Mouse (Mus musculus) limb, embryonic 14.5 days (tissue): ENCODE data around the gene Usp35. TPM values are rescaled to one million over a fixed set of nuclear protein-coding genes. Genes with fewer than 3 reads are reported as not detected.

Experiments
- ATAC-seq: fragments of 200-750 bp; cut with Nextera tagmentation; 2 replicates; pipeline ENCODE4 v1.8.0; 2017; ENCODE audit warnings: low read depth, moderate number of reproducible peaks, moderate TSS enrichment; ENCODE audit not compliant: low FRiP score
- DNase-seq: peaks from one replicate; pipeline ENCODE4 v3.0.0-alpha.2; 2015; ENCODE audit warnings: low spot score
- H3K27ac ChIP-seq: fragments of 300-500 bp; sonication (generic); replicated peaks from 2 replicates; pipeline ENCODE4 v1.5.1; 2014; ENCODE audit warnings: low read depth, mild to moderate bottlenecking, low read length, moderate library complexity, mixed read lengths
- H3K27me3 ChIP-seq: fragments of 300-500 bp; sonication (generic); 2 replicates; pipeline ENCODE4 v1.6.1; 2014; ENCODE audit warnings: low read length, mixed read lengths; ENCODE audit not compliant: control insufficient read depth, insufficient read depth
- H3K36me3 ChIP-seq: fragments of 300-500 bp; sonication (generic); 2 replicates; pipeline ENCODE4 v1.6.1; 2014; ENCODE audit warnings: mild to moderate bottlenecking, low read length, moderate library complexity, mixed read lengths; ENCODE audit not compliant: control insufficient read depth, insufficient read depth
- H3K4me1 ChIP-seq: fragments of 300-500 bp; sonication (generic); 2 replicates; pipeline ENCODE4 v1.6.1; 2014; ENCODE audit warnings: antibody characterized with exemption, low read length, mixed read lengths; ENCODE audit not compliant: control insufficient read depth, insufficient read depth
- H3K4me2 ChIP-seq: fragments of 300-500 bp; sonication (generic); replicated peaks from 2 replicates; pipeline ENCODE4 v1.6.1; 2014; ENCODE audit warnings: low read depth, mild to moderate bottlenecking, low read length, moderate library complexity; ENCODE audit not compliant: severe bottlenecking
- H3K4me3 ChIP-seq: fragments of 300-500 bp; sonication (generic); replicated peaks from 2 replicates; pipeline ENCODE4 v1.5.1; 2014; ENCODE audit warnings: low read length
- H3K9ac ChIP-seq: fragments of 300-500 bp; sonication (generic); 2 replicates; pipeline ENCODE4 v1.6.1; 2014; ENCODE audit warnings: mild to moderate bottlenecking, low read depth, low read length, moderate library complexity; ENCODE audit not compliant: severe bottlenecking
- H3K9me3 ChIP-seq: fragments of 300-500 bp; sonication (generic); 2 replicates; pipeline ENCODE4 v1.6.1; 2016; ENCODE audit warnings: low read length; ENCODE audit not compliant: control insufficient read depth
- POLR2A ChIP-seq: fragments of 200-500 bp; IDR thresholded peaks from 2 replicates; pipeline ENCODE4 v1.8.0; 2012; ENCODE audit warnings: inconsistent platforms, mild to moderate bottlenecking, moderate library complexity, borderline replicate concordance; ENCODE audit not compliant: insufficient read depth, insufficient read length; ENCODE audit errors: extremely low read depth
- WGBS: fragments of 180-500 bp; shearing (Covaris S2); extraction: QIAGEN DNeasy Blood & Tissue Kit; methylation state at CpG from one replicate; pipeline ENCODE4 v1.1.7; 2014; 5-methylcytosine and 5-hydroxymethylcytosine counted together
- polyA plus RNA-seq, 2 experiments: library from polyadenylated mRNA; depleted of rRNA in 1 of 2; stranded (reverse) in 1 of 2; unstranded in 1 of 2; fragments of >200 nt; fragmentation: Nextera tagmentation in 1 of 2; extraction: Ambion mirVana in 1 of 2; gene quantifications; 2 replicates each; pipeline versions ENCODE4 v1.2.1 to v1.2.3; 2012 to 2014

Usp35 gene
- polyA plus RNA-seq, 2 experiments: 2.5 to 8.6 TPM

GRCm38 (mm10) chr7:97332667-97333041 is 834 bp upstream of the Usp35 start:
- ATAC-seq (peak; percentile 2; the same call in 1 of the 2 replicates), DNase-seq (no peak)
- WGBS: 4% methylated on average over 9 of the region's 9 CpGs
- Histone ChIP-seq H3K9ac (peak overlapping the region; percentile 74), H3K4me2 (peak overlapping the region; percentile 73), H3K27ac (no peak overlapping the region), H3K27me3 (no peaks in the 10 kb centered on the region), H3K4me3 (peak overlapping the region; percentile 78), H3K36me3 (no peaks in the 10 kb centered on the region), H3K9me3 (no peaks in the 10 kb centered on the region), H3K4me1 (peaks cover 12% of the 10 kb centered on the region)
- TF ChIP-seq POLR2A: no peak

- H3K4me2 ChIP-seq: peak overlapping the region; percentile 75
- 64% methylated on average over 11 of the region's 11 CpGs for WGBS
- H3K9ac ChIP-seq: peak overlapping the region; percentile 74
- H3K4me3 ChIP-seq: peak overlapping the region; percentile 78
- no peaks in the 10 kb centered on the region for H3K36me3 ChIP-seq
- no peak overlapping the region for H3K27ac ChIP-seq
- H3K4me1 ChIP-seq: peaks cover 12% of the 10 kb centered on the region
- TF ChIP-seq POLR2A: no peak
- DNase-seq (no peak), ATAC-seq (no peak)
- no peaks in the 10 kb centered on the region for H3K9me3 ChIP-seq
- H3K27me3 ChIP-seq: peaks cover under 1% of the 10 kb centered on the region
Measured at GRCm38 (mm10) chr7:97330931-97331645, 732 bp downstream of the Usp35 start.

GRCm38 (mm10) chr7:97329676-97330075 is 2.1 kb downstream of the Usp35 start:
- Histone ChIP-seq H3K4me2 (no peak overlapping the region), H3K9ac (no peak overlapping the region), H3K27ac (no peak overlapping the region), H3K27me3 (peaks cover 15% of the 10 kb centered on the region), H3K36me3 (no peaks in the 10 kb centered on the region), H3K9me3 (no peaks in the 10 kb centered on the region), H3K4me3 (no peak overlapping the region), H3K4me1 (peaks cover 12% of the 10 kb centered on the region)
- DNase-seq (no peak), ATAC-seq (no peak)
- no peak for TF ChIP-seq POLR2A
- WGBS: 87% methylated on average over 3 of the region's 3 CpGs

- no peak overlapping the region for H3K27ac ChIP-seq
- H3K27me3 ChIP-seq: peaks cover 21% of the 10 kb centered on the region
- H3K9me3 ChIP-seq: no peaks in the 10 kb centered on the region
- no peak overlapping the region for H3K4me3 ChIP-seq
- no peak overlapping the region for H3K9ac ChIP-seq
- 73% methylated on average over 13 of the region's 13 CpGs for WGBS
- ATAC-seq: no peak
- H3K36me3 ChIP-seq: peaks cover 5% of the 10 kb centered on the region; the same call in 1 of the 2 replicates
- peaks cover 12% of the 10 kb centered on the region for H3K4me1 ChIP-seq
- no peak overlapping the region for H3K4me2 ChIP-seq
- no peak for DNase-seq
- TF ChIP-seq POLR2A: no peak
Measured at GRCm38 (mm10) chr7:97328891-97329588, 2.8 kb downstream of the Usp35 start.

- DNase-seq (no peak), ATAC-seq (no peak)
- WGBS: 93% methylated on average over 4 of the region's 4 CpGs
- peaks cover 13% of the 10 kb centered on the region for H3K36me3 ChIP-seq
- peaks cover 23% of the 10 kb centered on the region for H3K27me3 ChIP-seq
- no peak overlapping the region for H3K9ac ChIP-seq
- no peak for TF ChIP-seq POLR2A
- H3K4me1 ChIP-seq: peaks cover 7% of the 10 kb centered on the region
- H3K4me3 ChIP-seq: no peak overlapping the region
- H3K9me3 ChIP-seq: no peaks in the 10 kb centered on the region
- H3K27ac ChIP-seq: no peak overlapping the region
- no peak overlapping the region for H3K4me2 ChIP-seq
Measured at GRCm38 (mm10) chr7:97327376-97327775, 4.4 kb downstream of the Usp35 start.
